Mouse (Mus musculus) liver, embryonic 13.5 days (tissue): ENCODE results near the gene Ssb. TPM values are rescaled to one million over a fixed set of nuclear protein-coding genes. Genes with fewer than 3 reads are reported as not detected.

ENCODE experiments used
- ATAC-seq: fragments of 200-750 bp; cut with Nextera tagmentation; 2 replicates; pipeline ENCODE4 v1.8.0; 2017; ENCODE audit warnings: low read depth, mild to moderate bottlenecking, moderate number of reproducible peaks, moderate library complexity
- DNase-seq: peaks from one replicate; pipeline ENCODE4 v3.0.0; 2022
- H3K27ac ChIP-seq: fragments of 300-500 bp; sonication (generic); 2 replicates; pipeline ENCODE4 v1.5.1; 2015; ENCODE audit warnings: moderate library complexity, mild to moderate bottlenecking, inconsistent platforms
- H3K27me3 ChIP-seq: fragments of 300-500 bp; sonication (generic); 2 replicates; pipeline ENCODE4 v1.6.1; 2015; ENCODE audit warnings: mild to moderate bottlenecking, inconsistent platforms
- H3K36me3 ChIP-seq: fragments of 300-500 bp; sonication (generic); 2 replicates; pipeline ENCODE4 v1.6.1; 2015; ENCODE audit warnings: mild to moderate bottlenecking, inconsistent platforms
- H3K4me1 ChIP-seq: fragments of 300-500 bp; sonication (generic); replicated peaks from 2 replicates; pipeline ENCODE4 v1.6.1; 2015; ENCODE audit warnings: inconsistent platforms
- H3K4me2 ChIP-seq: fragments of 300-500 bp; sonication (generic); 2 replicates; pipeline ENCODE4 v1.6.1; 2015; ENCODE audit warnings: inconsistent platforms, mild to moderate bottlenecking, moderate library complexity
- H3K4me3 ChIP-seq: fragments of 300-500 bp; sonication (generic); replicated peaks from 2 replicates; pipeline ENCODE4 v1.5.1; 2015; ENCODE audit warnings: mild to moderate bottlenecking, inconsistent platforms
- H3K9ac ChIP-seq: fragments of 300-500 bp; sonication (generic); 2 replicates; pipeline ENCODE4 v1.6.1; 2015; ENCODE audit warnings: mild to moderate bottlenecking, inconsistent platforms
- H3K9me3 ChIP-seq: fragments of 300-500 bp; sonication (generic); replicated peaks from 2 replicates; pipeline ENCODE4 v1.6.1; 2016; ENCODE audit warnings: inconsistent platforms
- WGBS: fragments of 180-500 bp; shearing (Covaris S2); methylation state at CpG from one replicate; pipeline ENCODE4 v1.1.7; 2015; ENCODE audit not compliant: insufficient replicate concordance; 5-methylcytosine and 5-hydroxymethylcytosine counted together
- polyA plus RNA-seq: library from polyadenylated mRNA; unstranded; fragments of >200 nt; fragmentation: Nextera tagmentation; extraction: Ambion mirVana; gene quantifications from 2 replicates; pipeline ENCODE4 v1.2.1, GENCODE M21; 2015

Ssb gene
- polyA plus RNA-seq, result 204 and 266 TPM in 2 replicates

DNA sequence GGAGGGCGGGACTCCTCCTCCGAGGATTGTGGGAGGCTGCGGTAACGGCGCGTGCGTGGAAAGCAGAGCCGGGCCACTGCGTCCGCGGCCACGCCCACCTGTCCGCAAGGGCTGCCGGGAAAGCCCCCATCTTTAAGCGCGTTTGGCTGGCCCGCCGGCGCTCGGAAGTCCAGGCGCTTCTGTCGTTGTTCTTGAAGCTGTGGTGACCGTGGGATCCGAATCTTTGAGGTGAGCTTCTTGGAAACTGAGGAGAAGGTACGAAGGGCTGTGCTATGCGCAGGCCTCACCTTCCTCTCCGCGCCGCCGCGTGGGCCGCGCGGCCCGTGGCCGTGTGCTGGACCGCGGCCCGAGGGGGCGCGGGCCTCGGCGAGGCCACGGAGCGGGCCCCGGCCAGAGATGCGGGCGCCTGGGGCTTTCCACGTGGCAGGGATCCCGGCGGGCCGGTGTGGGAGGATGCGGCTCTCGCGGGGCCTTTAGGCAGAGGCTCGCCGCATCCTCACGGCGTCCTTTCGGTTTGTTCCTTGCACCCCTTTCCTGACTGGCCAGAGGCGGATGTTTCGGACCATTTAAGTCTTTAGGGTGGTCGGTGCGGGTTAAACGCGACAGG, at the start of gene Ssb:
Ssb (plus strand) TSS at position 78 of the 607 bp plus-strand sequence.
- WGBS, result under 1% methylated on average over 64 of the region's 66 CpGs
- H3K27me3 ChIP-seq, result no peaks in the 10 kb centered on the region

DNA sequence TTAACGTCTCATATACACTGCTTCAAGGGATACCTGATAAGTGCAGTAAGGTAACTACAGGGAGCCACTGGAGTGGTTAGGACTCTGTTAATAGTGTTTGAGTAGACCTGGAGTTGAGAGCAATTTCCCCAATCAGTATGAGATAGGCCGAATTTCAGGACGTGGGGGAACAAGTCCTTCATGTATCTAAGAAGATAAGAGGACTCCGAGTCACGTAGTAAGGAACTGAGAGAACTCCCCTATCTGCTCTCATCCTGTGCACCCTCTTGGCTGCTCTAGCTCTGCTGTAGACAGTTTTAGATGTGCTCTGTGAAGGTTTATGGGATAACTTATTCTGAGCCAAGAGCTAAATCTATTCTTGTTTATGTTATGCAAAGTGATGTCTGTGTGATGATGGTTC, 44.8 kb upstream of the Ssb start:
- Histone ChIP-seq H3K4me2 (no peak overlapping the region), H3K36me3 (no peaks in the 10 kb centered on the region), H3K27me3 (no peaks in the 10 kb centered on the region), H3K4me1 (peaks cover 68% of the 10 kb centered on the region), H3K27ac (peak overlapping the region; percentile 47; the same call in 1 of the 2 replicates), H3K4me3 (no peak overlapping the region), H3K9me3 (no peaks in the 10 kb centered on the region), H3K9ac (no peak overlapping the region)
- DNase-seq (no peak), ATAC-seq (peak; percentile 85)
- 11% methylated on average over 5 of the region's 5 CpGs for WGBS

More for the DNA sequence above, at the start of gene Ssb:
- peak within 1 kb of the TSS; percentile 84 for H3K4me2 ChIP-seq
- no peaks in the 10 kb centered on the region for H3K9me3 ChIP-seq
- DNase-seq (peak; percentile 90), ATAC-seq (peak; percentile 95)
- H3K27ac ChIP-seq, result peak within 1 kb of the TSS; percentile 91
- H3K4me3 ChIP-seq, result peak within 1 kb of the TSS; percentile 100
- H3K9ac ChIP-seq, result peak within 1 kb of the TSS; percentile 100
- H3K4me1 ChIP-seq, result peaks cover 29% of the 10 kb centered on the region
- peaks cover 21% of the 10 kb centered on the region for H3K36me3 ChIP-seq

DNA sequence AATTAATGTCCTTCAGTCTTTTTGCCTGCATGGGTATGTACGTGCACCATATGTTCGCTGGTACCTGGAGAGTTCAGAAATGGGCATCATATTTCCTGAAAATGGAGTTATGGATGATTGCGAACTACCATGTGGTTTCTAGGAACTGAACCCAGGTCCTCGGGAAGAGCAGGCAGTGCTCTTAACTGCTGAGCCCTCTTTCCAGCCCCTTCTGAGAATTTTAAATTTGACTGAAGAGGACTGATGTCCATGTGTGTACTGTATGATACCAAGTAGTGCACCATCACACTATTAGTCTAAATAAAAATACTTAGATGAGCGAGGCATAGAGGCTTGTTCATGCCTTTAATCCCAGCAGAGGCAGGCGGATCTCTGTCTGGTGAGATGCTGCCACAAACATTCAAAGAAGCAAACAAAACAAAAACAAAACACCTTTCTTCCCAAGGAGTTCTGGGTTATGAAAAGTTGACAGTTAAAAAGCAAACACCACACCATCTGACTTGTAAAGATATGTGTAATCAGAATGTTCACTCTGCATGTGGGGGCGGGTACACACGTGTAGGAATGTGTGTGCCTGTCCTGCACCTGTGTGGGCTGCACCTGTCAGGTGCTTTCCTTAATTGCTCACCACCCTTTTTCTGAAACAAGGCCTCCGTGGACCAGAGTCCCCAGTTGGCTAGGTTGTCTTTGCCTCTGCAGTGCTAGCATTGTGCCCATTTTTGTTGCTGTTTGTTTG, 42.8 kb upstream of the Ssb start:
- peak overlapping the region; percentile 85 for H3K27ac ChIP-seq
- peaks cover 74% of the 10 kb centered on the region for H3K4me1 ChIP-seq
- H3K4me3 ChIP-seq, result no peak overlapping the region
- DNase-seq, result peak; percentile 54
- H3K27me3 ChIP-seq, result no peaks in the 10 kb centered on the region
- H3K9me3 ChIP-seq, result no peaks in the 10 kb centered on the region
- peak overlapping the region; percentile 50 for H3K4me2 ChIP-seq
- H3K36me3 ChIP-seq, result no peaks in the 10 kb centered on the region
- ATAC-seq, result peak; percentile 61
- H3K9ac ChIP-seq, result peak overlapping the region; percentile 12; the same call in 1 of the 2 replicates
- 36% methylated on average over 9 of the region's 9 CpGs for WGBS

- peaks cover 84% of the 10 kb centered on the region for H3K4me1 ChIP-seq
- H3K4me2 ChIP-seq, result no peak overlapping the region
- DNase-seq, result no peak
- H3K9ac ChIP-seq, result no peak overlapping the region
- 45% methylated on average over 1 of the region's 1 CpGs for WGBS
- no peak for ATAC-seq
- H3K4me3 ChIP-seq, result no peak overlapping the region
- no peaks in the 10 kb centered on the region for H3K27me3 ChIP-seq
- H3K36me3 ChIP-seq, result peaks cover 13% of the 10 kb centered on the region
- no peaks in the 10 kb centered on the region for H3K9me3 ChIP-seq
- H3K27ac ChIP-seq, result peak overlapping the region; percentile 73
These were observed 41.2 kb upstream of the Ssb start for GRCm38 (mm10) chr2:69820201-69820600.

DNA sequence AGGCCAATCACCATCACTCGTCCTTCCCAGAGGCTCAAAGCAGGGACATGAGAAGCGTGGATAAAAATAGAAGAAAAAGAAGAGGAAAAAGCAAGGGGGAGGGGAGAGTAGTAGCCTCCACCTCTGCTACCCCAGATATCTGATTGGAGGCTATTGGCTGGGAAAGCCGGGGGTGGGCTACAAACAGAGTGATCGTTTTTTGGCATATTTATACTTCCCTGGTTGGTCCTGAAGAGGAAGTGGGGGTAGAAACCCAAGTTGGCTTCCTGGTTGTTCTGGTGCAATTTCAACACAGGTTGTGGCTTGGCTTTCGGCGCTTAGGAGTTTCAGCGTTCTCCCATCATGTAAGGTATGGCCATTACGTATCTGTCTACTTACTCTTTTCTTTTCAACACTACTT, 39.7 kb upstream of the Ssb start, which contains the start of gene Klhl23:
Klhl23 (plus strand) TSS at position 234 of the 400 bp plus-strand sequence.
- no peaks in the 10 kb centered on the region for H3K9me3 ChIP-seq

GRCm38 (mm10) chr2:69822361-69823128, 38.8 kb upstream of the Ssb start:
- no peaks in the 10 kb centered on the region for H3K27me3 ChIP-seq
- H3K27ac ChIP-seq, result peak overlapping the region; percentile 92
- peak overlapping the region; percentile 95 for H3K4me3 ChIP-seq
- H3K4me1 ChIP-seq, result peaks cover 73% of the 10 kb centered on the region
- DNase-seq (no peak), ATAC-seq (peak; percentile 39)
- peak overlapping the region; percentile 95 for H3K4me2 ChIP-seq
- peak overlapping the region; percentile 98 for H3K9ac ChIP-seq
- WGBS, result under 1% methylated on average over 80 of the region's 80 CpGs
- H3K36me3 ChIP-seq, result peaks cover 29% of the 10 kb centered on the region
- no peaks in the 10 kb centered on the region for H3K9me3 ChIP-seq

More for the DNA sequence above, 39.7 kb upstream of the Ssb start, which contains the start of gene Klhl23:
- Histone ChIP-seq H3K36me3 (peaks cover 25% of the 10 kb centered on the region), H3K4me1 (peaks cover 79% of the 10 kb centered on the region), H3K4me3 (peak within 1 kb of the TSS; percentile 95), H3K9ac (peak within 1 kb of the TSS; percentile 98), H3K27me3 (no peaks in the 10 kb centered on the region), H3K4me2 (peak within 1 kb of the TSS; percentile 95), H3K27ac (peak within 1 kb of the TSS; percentile 92)
- DNase-seq (peak; percentile 53), ATAC-seq (peak; percentile 60)
- WGBS, result 2% methylated on average over 8 of the region's 8 CpGs

- Histone ChIP-seq H3K9me3 (no peaks in the 10 kb centered on the region), H3K4me2 (peak overlapping the region; percentile 95), H3K4me1 (peaks cover 70% of the 10 kb centered on the region), H3K27me3 (no peaks in the 10 kb centered on the region), H3K9ac (peak overlapping the region; percentile 98), H3K36me3 (peaks cover 29% of the 10 kb centered on the region), H3K4me3 (peak overlapping the region; percentile 95), H3K27ac (peak overlapping the region; percentile 92)
- DNase-seq (no peak), ATAC-seq (peak; percentile 78)
- 2% methylated on average over 45 of the region's 45 CpGs for WGBS
These were observed 38.2 kb upstream of the Ssb start for GRCm38 (mm10) chr2:69823129-69823677.

DNA sequence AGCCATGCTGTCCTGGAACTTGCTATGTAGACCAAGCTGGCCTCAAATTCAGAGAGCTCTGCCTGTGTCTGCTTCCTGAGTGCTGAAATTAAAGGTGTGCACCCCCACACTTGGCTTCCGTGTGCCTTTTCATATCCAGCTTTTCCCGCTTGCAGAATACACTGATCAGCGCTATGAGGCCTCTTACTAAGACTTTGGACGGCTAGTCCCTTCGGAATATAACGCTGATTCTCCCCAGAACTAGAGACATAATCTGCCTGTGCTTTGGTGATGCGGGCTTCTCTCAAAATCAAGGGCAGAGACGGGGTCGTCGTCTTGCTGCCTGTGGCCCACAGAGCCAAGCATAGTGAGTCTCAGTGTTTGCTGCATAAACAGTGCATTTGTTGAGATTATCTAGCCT, 35.5 kb upstream of the Ssb start:
- H3K27me3 ChIP-seq, result no peaks in the 10 kb centered on the region
- H3K9ac ChIP-seq, result no peak overlapping the region
- H3K4me3 ChIP-seq, result no peak overlapping the region
- DNase-seq, result no peak
- peaks cover 47% of the 10 kb centered on the region for H3K36me3 ChIP-seq
- H3K4me2 ChIP-seq, result no peak overlapping the region
- no peak overlapping the region for H3K27ac ChIP-seq
- H3K4me1 ChIP-seq, result peaks cover 70% of the 10 kb centered on the region
- WGBS, result 87% methylated on average over 10 of the region's 10 CpGs
- H3K9me3 ChIP-seq, result no peaks in the 10 kb centered on the region
- ATAC-seq, result no peak

- no peaks in the 10 kb centered on the region for H3K27me3 ChIP-seq
- H3K4me3 ChIP-seq, result no peak overlapping the region
- H3K27ac ChIP-seq, result no peak overlapping the region
- no peak for ATAC-seq
- no peaks in the 10 kb centered on the region for H3K9me3 ChIP-seq
- no peak overlapping the region for H3K9ac ChIP-seq
- DNase-seq, result no peak
- 90% methylated on average over 2 of the region's 2 CpGs for WGBS
- peaks cover 66% of the 10 kb centered on the region for H3K4me1 ChIP-seq
- no peak overlapping the region for H3K4me2 ChIP-seq
- peaks cover 52% of the 10 kb centered on the region for H3K36me3 ChIP-seq
These were observed 35.0 kb upstream of the Ssb start for GRCm38 (mm10) chr2:69826380-69826779.

GRCm38 (mm10) chr2:69828031-69828430, 33.3 kb upstream of the Ssb start:
- no peak for DNase-seq
- H3K4me1 ChIP-seq, result peaks cover 56% of the 10 kb centered on the region
- H3K9ac ChIP-seq, result no peak overlapping the region
- WGBS, result 58% methylated on average over 7 of the region's 7 CpGs
- H3K27me3 ChIP-seq, result no peaks in the 10 kb centered on the region
- peaks cover 63% of the 10 kb centered on the region for H3K36me3 ChIP-seq
- no peaks in the 10 kb centered on the region for H3K9me3 ChIP-seq
- no peak overlapping the region for H3K27ac ChIP-seq
- no peak overlapping the region for H3K4me2 ChIP-seq
- no peak for ATAC-seq
- H3K4me3 ChIP-seq, result no peak overlapping the region

DNA sequence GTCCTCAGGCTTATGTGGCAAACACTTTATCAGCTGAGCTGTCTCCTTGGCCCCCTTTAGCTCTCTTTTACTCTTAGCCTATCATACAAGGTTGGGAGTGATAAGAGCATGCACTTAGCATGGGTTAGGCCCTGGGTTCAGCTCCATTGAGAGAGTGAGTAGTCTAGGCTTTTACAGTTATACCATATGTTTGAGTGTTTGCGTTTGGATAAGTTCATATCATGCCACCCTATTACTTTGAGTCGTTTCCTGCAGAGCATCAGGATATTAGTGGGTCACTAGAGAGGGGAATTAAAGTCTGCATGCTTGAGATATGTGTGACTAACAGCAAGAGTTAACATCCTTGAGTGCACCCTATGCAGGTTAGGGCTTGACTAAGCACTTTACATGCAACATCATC, 31.7 kb upstream of the Ssb start:
- Histone ChIP-seq H3K27me3 (no peaks in the 10 kb centered on the region), H3K27ac (peak overlapping the region; percentile 8; the same call in 1 of the 2 replicates), H3K36me3 (peaks cover 69% of the 10 kb centered on the region), H3K9ac (no peak overlapping the region), H3K4me1 (peaks cover 44% of the 10 kb centered on the region), H3K4me3 (no peak overlapping the region), H3K9me3 (no peaks in the 10 kb centered on the region), H3K4me2 (no peak overlapping the region)
- DNase-seq, result no peak
- 30% methylated on average over 2 of the region's 2 CpGs for WGBS
- ATAC-seq, result peak; percentile 85
